Mouse (Mus musculus): Measurements from ENCODE around the gene Rsph10b. TPM values are rescaled to one million over a fixed set of nuclear protein-coding genes. Genes with fewer than 3 reads are reported as not detected.

Rsph10b gene
- polyA plus RNA-seq, 1 experiment from 2014 or later, result 1.1 TPM

GRCm38 (mm10) chr5:143936156-143936555, 3.3 kb downstream of the Rsph10b start:
- Histone ChIP-seq H3K4me1 (ENCODE audit: control insufficient read depth in 2 of 2, insufficient read depth in 2 of 2, low read length in 2 of 2) (no peaks in the 10 kb centered on the region), H3K9ac (ENCODE audit: low read length) (no peak overlapping the region), H3K27ac (replicated peaks in 1 of 2; ENCODE audit: control insufficient read depth in 1 of 2, insufficient read depth in 1 of 2, low read depth in 2 of 2, low read length in 2 of 2) (no peak overlapping the region), H3K27me3 (ENCODE audit: control insufficient read depth, insufficient read depth, low read length) (no peaks in the 10 kb centered on the region), H3K4me2 (ENCODE audit: low read length) (no peak overlapping the region), H3K36me3 (ENCODE audit: control insufficient read depth, insufficient read depth, low read length) (peaks cover 13% of the 10 kb centered on the region), H3K9me3 (ENCODE audit: control insufficient read depth, low read length) (no peaks in the 10 kb centered on the region), H3K4me3 (ENCODE audit: control insufficient read depth in 1 of 2, insufficient read depth in 1 of 2, low read depth in 1 of 2, low read length in 2 of 2) (no peak overlapping the region)
- 65% methylated on average over 9 of the region's 9 CpGs for WGBS
- no peak for ATAC-seq (ENCODE audit: insufficient number of reproducible peaks, insufficient read depth, low FRiP score, low read depth)

GRCm38 (mm10) chr5:143941588-143941987, 8.8 kb downstream of the Rsph10b start:
- Histone ChIP-seq H3K4me2 (ENCODE audit: low read length) (no peak overlapping the region), H3K9me3 (ENCODE audit: control insufficient read depth, low read length) (no peaks in the 10 kb centered on the region), H3K4me3 (ENCODE audit: control insufficient read depth in 1 of 2, insufficient read depth in 1 of 2, low read depth in 1 of 2, low read length in 2 of 2) (no peak overlapping the region), H3K27me3 (ENCODE audit: control insufficient read depth, insufficient read depth, low read length) (no peaks in the 10 kb centered on the region), H3K4me1 (ENCODE audit: control insufficient read depth in 2 of 2, insufficient read depth in 2 of 2, low read length in 2 of 2) (peaks cover 0 to 7% of the 10 kb centered on the region in 2 experiments; a peak in 2 of 4 replicates), H3K27ac (replicated peaks in 1 of 2; ENCODE audit: control insufficient read depth in 1 of 2, insufficient read depth in 1 of 2, low read depth in 2 of 2, low read length in 2 of 2) (no peak overlapping the region), H3K36me3 (ENCODE audit: control insufficient read depth, insufficient read depth, low read length) (no peaks in the 10 kb centered on the region), H3K9ac (ENCODE audit: low read length) (no peak overlapping the region)
- ATAC-seq (ENCODE audit: insufficient number of reproducible peaks, insufficient read depth, low FRiP score, low read depth), result no peak; the same call in 1 of the 2 replicates
- 19% methylated on average over 10 of the region's 10 CpGs for WGBS

GRCm38 (mm10) chr5:143943231-143944125, 10.6 kb downstream of the Rsph10b start:
- Histone ChIP-seq H3K4me3 (ENCODE audit: control insufficient read depth in 1 of 2, insufficient read depth in 1 of 2, low read depth in 1 of 2, low read length in 2 of 2) (no peak overlapping the region), H3K4me2 (ENCODE audit: low read length) (no peak overlapping the region), H3K9me3 (ENCODE audit: control insufficient read depth, low read length) (no peaks in the 10 kb centered on the region), H3K27me3 (ENCODE audit: control insufficient read depth, insufficient read depth, low read length) (no peaks in the 10 kb centered on the region), H3K27ac (replicated peaks in 1 of 2; ENCODE audit: control insufficient read depth in 1 of 2, insufficient read depth in 1 of 2, low read depth in 2 of 2, low read length in 2 of 2) (no peak overlapping the region), H3K9ac (ENCODE audit: low read length) (no peak overlapping the region), H3K4me1 (ENCODE audit: control insufficient read depth in 2 of 2, insufficient read depth in 2 of 2, low read length in 2 of 2) (peaks cover 0 to 7% of the 10 kb centered on the region in 2 experiments; a peak in 2 of 4 replicates), H3K36me3 (ENCODE audit: control insufficient read depth, insufficient read depth, low read length) (no peaks in the 10 kb centered on the region)
- ATAC-seq (ENCODE audit: insufficient number of reproducible peaks, insufficient read depth, low FRiP score, low read depth), result no peak
- 73% methylated on average over 14 of the region's 14 CpGs for WGBS

- H3K4me3 ChIP-seq (ENCODE audit: control insufficient read depth in 1 of 2, insufficient read depth in 1 of 2, low read depth in 1 of 2, low read length in 2 of 2), result no peak overlapping the region
- 81% methylated on average over 12 of the region's 12 CpGs for whole genome bisulfite sequencing
- no peaks in the 10 kb centered on the region for H3K36me3 ChIP-seq (ENCODE audit: control insufficient read depth, insufficient read depth, low read length)
- peaks cover 0 to 2% of the 10 kb centered on the region in 2 experiments; a peak in 2 of 4 replicates for H3K4me1 ChIP-seq (ENCODE audit: control insufficient read depth in 2 of 2, insufficient read depth in 2 of 2, low read length in 2 of 2)
- no peak overlapping the region for H3K27ac ChIP-seq (replicated peaks in 1 of 2; ENCODE audit: control insufficient read depth in 1 of 2, insufficient read depth in 1 of 2, low read depth in 2 of 2, low read length in 2 of 2)
- H3K9ac ChIP-seq (ENCODE audit: low read length), result no peak overlapping the region
- H3K4me2 ChIP-seq (ENCODE audit: low read length), result no peak overlapping the region
- no peak for ATAC-seq (ENCODE audit: insufficient number of reproducible peaks, insufficient read depth, low FRiP score, low read depth)
- no peaks in the 10 kb centered on the region for H3K27me3 ChIP-seq (ENCODE audit: control insufficient read depth, insufficient read depth, low read length)
- H3K9me3 ChIP-seq (ENCODE audit: control insufficient read depth, low read length), result no peaks in the 10 kb centered on the region
These were observed 15.5 kb downstream of the Rsph10b start for GRCm38 (mm10) chr5:143948361-143948760.

- Histone ChIP-seq H3K4me2 (ENCODE audit: low read length) (no peak overlapping the region), H3K27me3 (ENCODE audit: control insufficient read depth, insufficient read depth, low read length) (no peaks in the 10 kb centered on the region), H3K4me3 (ENCODE audit: control insufficient read depth in 1 of 2, insufficient read depth in 1 of 2, low read depth in 1 of 2, low read length in 2 of 2) (no peak overlapping the region), H3K9ac (ENCODE audit: low read length) (no peak overlapping the region), H3K9me3 (ENCODE audit: control insufficient read depth, low read length) (no peaks in the 10 kb centered on the region), H3K27ac (replicated peaks in 1 of 2; ENCODE audit: control insufficient read depth in 1 of 2, insufficient read depth in 1 of 2, low read depth in 2 of 2, low read length in 2 of 2) (no peak overlapping the region), H3K36me3 (ENCODE audit: control insufficient read depth, insufficient read depth, low read length) (no peaks in the 10 kb centered on the region), H3K4me1 (ENCODE audit: control insufficient read depth in 2 of 2, insufficient read depth in 2 of 2, low read length in 2 of 2) (no peaks in the 10 kb centered on the region)
- no peak for ATAC-seq (ENCODE audit: insufficient number of reproducible peaks, insufficient read depth, low FRiP score, low read depth)
- WGBS, result 45% methylated on average over 5 of the region's 5 CpGs
These were observed 17.2 kb downstream of the Rsph10b start for GRCm38 (mm10) chr5:143950016-143950415.

- H3K9ac ChIP-seq (ENCODE audit: low read length), result no peak overlapping the region
- no peak overlapping the region for H3K4me2 ChIP-seq (ENCODE audit: low read length)
- no peaks in the 10 kb centered on the region for H3K36me3 ChIP-seq (ENCODE audit: control insufficient read depth, insufficient read depth, low read length)
- H3K9me3 ChIP-seq (ENCODE audit: control insufficient read depth, low read length), result 0 out of 2 replicates have a peak, but pooled peaks cover 2% of the 10 kb centered on the region
- no peak overlapping the region for H3K27ac ChIP-seq (replicated peaks in 1 of 2; ENCODE audit: control insufficient read depth in 1 of 2, insufficient read depth in 1 of 2, low read depth in 2 of 2, low read length in 2 of 2)
- no peak overlapping the region for H3K4me3 ChIP-seq (ENCODE audit: control insufficient read depth in 1 of 2, insufficient read depth in 1 of 2, low read depth in 1 of 2, low read length in 2 of 2)
- no peak for ATAC-seq (ENCODE audit: insufficient number of reproducible peaks, insufficient read depth, low FRiP score, low read depth)
- H3K4me1 ChIP-seq (ENCODE audit: control insufficient read depth in 2 of 2, insufficient read depth in 2 of 2, low read length in 2 of 2), result no peaks in the 10 kb centered on the region
- H3K27me3 ChIP-seq (ENCODE audit: control insufficient read depth, insufficient read depth, low read length), result no peaks in the 10 kb centered on the region
- 89% methylated on average over 6 of the region's 6 CpGs for whole genome bisulfite sequencing
These were observed 24.3 kb downstream of the Rsph10b start for GRCm38 (mm10) chr5:143957101-143957500.

GRCm38 (mm10) chr5:143959551-143959950, 26.7 kb downstream of the Rsph10b start:
- no peak for ATAC-seq (ENCODE audit: insufficient number of reproducible peaks, insufficient read depth, low FRiP score, low read depth)
- 91% methylated on average over 11 of the region's 11 CpGs for WGBS

More at GRCm38 (mm10) chr5:143959551-143959950, 26.7 kb downstream of the Rsph10b start:
- Histone ChIP-seq H3K27me3 (ENCODE audit: control insufficient read depth, insufficient read depth, low read length) (no peaks in the 10 kb centered on the region), H3K9ac (ENCODE audit: low read length) (no peak overlapping the region), H3K36me3 (ENCODE audit: control insufficient read depth, insufficient read depth, low read length) (no peaks in the 10 kb centered on the region), H3K4me3 (ENCODE audit: control insufficient read depth in 1 of 2, insufficient read depth in 1 of 2, low read depth in 1 of 2, low read length in 2 of 2) (no peak overlapping the region), H3K27ac (replicated peaks in 1 of 2; ENCODE audit: control insufficient read depth in 1 of 2, insufficient read depth in 1 of 2, low read depth in 2 of 2, low read length in 2 of 2) (no peak overlapping the region), H3K9me3 (ENCODE audit: control insufficient read depth, low read length) (0 out of 2 replicates have a peak, but pooled peaks cover 2% of the 10 kb centered on the region), H3K4me2 (ENCODE audit: low read length) (no peak overlapping the region), H3K4me1 (ENCODE audit: control insufficient read depth in 2 of 2, insufficient read depth in 2 of 2, low read length in 2 of 2) (no peaks in the 10 kb centered on the region)
